Mouse (Mus musculus) C2C12 (cell line): ENCODE results near the gene Gvin1. TPM values are rescaled to one million over a fixed set of nuclear protein-coding genes. Genes with fewer than 3 reads are reported as not detected.
"Not testable (repeated sequence)": the region's sequence is repeated elsewhere in the genome, so short reads cannot be mapped to it uniquely, and the experiment has no call there.

Experiments
- H3K27me3 ChIP-seq: one replicate; pipeline ENCODE4 v1.6.1; 2011; ENCODE audit not compliant: control insufficient read depth, insufficient read depth, insufficient read length
- H3K36me3 ChIP-seq: one replicate; pipeline ENCODE4 v1.6.1; 2011; ENCODE audit not compliant: control insufficient read depth, insufficient read depth
- H3K4me3 ChIP-seq: one replicate; pipeline ENCODE4 v1.5.1; 2011; ENCODE audit warnings: mild to moderate bottlenecking, control low read depth; ENCODE audit not compliant: poor library complexity, insufficient read depth, severe bottlenecking
- H3K79me2 ChIP-seq: one replicate; pipeline ENCODE4 v1.6.1; 2011; ENCODE audit not compliant: control insufficient read depth, insufficient read depth
- H3K79me3 ChIP-seq: one replicate; pipeline ENCODE4 v1.6.1; 2011; ENCODE audit warnings: low read depth, control low read depth
- H3ac ChIP-seq: one replicate; pipeline ENCODE3; 2011; ENCODE audit warnings: low read depth; ENCODE audit not compliant: control insufficient read depth, insufficient read length
- CEBPB ChIP-seq: IDR thresholded peaks from one replicate; pipeline ENCODE4 v1.6.1; 2011; ENCODE audit warnings: low read depth, mild to moderate bottlenecking, control low read depth, moderate library complexity
- CTCF ChIP-seq: IDR thresholded peaks from one replicate; pipeline ENCODE4 v1.5.1; 2011; ENCODE audit not compliant: control insufficient read depth, insufficient read depth, insufficient read length
- FOSL1 ChIP-seq: IDR thresholded peaks from one replicate; pipeline ENCODE4 v1.8.0; 2011; ENCODE audit warnings: mild to moderate bottlenecking, low read length; ENCODE audit not compliant: poor library complexity, insufficient read depth, severe bottlenecking
- MAX ChIP-seq: IDR thresholded peaks from one replicate; pipeline ENCODE4 v1.6.1; 2011; ENCODE audit warnings: mild to moderate bottlenecking, control low read depth
- MYOD1 ChIP-seq: IDR thresholded peaks from one replicate; pipeline ENCODE4 v1.6.1; 2011; ENCODE audit warnings: low read depth; ENCODE audit not compliant: control insufficient read depth, insufficient read length
- MYOG ChIP-seq: IDR thresholded peaks from one replicate; pipeline ENCODE4 v1.6.1; 2011; ENCODE audit not compliant: control insufficient read depth, insufficient read length; ENCODE audit errors: extremely low read depth
- USF1 ChIP-seq: IDR thresholded peaks from one replicate; pipeline ENCODE4 v1.6.1; 2011; ENCODE audit warnings: low read depth, mild to moderate bottlenecking, control low read depth, moderate library complexity
- polyA plus RNA-seq: library from polyadenylated mRNA; unstranded; fragments of >200 nt; fragmentation: generic; extraction: Trizol; gene quantifications from one replicate; pipeline ENCODE4 v1.2.1, GENCODE M21; 2012; ENCODE audit warnings: missing spikeins

Gvin1 gene
- polyA plus RNA-seq, 1 experiment: not detected

GRCm38 (mm10) chr7:106237192-106237465 lies 22.0 kb upstream of the Gvin1 start:
- Histone ChIP-seq H3K36me3 (no peaks in the 10 kb centered on the region), H3ac (no peak overlapping the region), H3K79me3 (no peaks in the 10 kb centered on the region), H3K79me2 (no peaks in the 10 kb centered on the region), H3K27me3 (no peaks in the 10 kb centered on the region), H3K4me3 (no peak overlapping the region)
- TF ChIP-seq CTCF (no peak), MYOD1 (no peak), CEBPB (no peak), MYOG (no peak), USF1 (no peak), MAX (no peak), FOSL1 (no peak)

GRCm38 (mm10) chr7:106236327-106237191 lies 21.4 kb upstream of the Gvin1 start:
- no peak overlapping the region for H3ac ChIP-seq
- H3K79me3 ChIP-seq: no peaks in the 10 kb centered on the region
- H3K4me3 ChIP-seq: no peak overlapping the region
- H3K79me2 ChIP-seq: no peaks in the 10 kb centered on the region
- H3K36me3 ChIP-seq: no peaks in the 10 kb centered on the region
- TF ChIP-seq MYOG (no peak), CTCF (no peak), FOSL1 (no peak), USF1 (no peak), MAX (no peak), MYOD1 (no peak), CEBPB (no peak)
- no peaks in the 10 kb centered on the region for H3K27me3 ChIP-seq

- Histone ChIP-seq H3K79me2 (no peaks in the 10 kb centered on the region), H3ac (no peak overlapping the region), H3K4me3 (no peak overlapping the region), H3K27me3 (no peaks in the 10 kb centered on the region), H3K79me3 (no peaks in the 10 kb centered on the region), H3K36me3 (no peaks in the 10 kb centered on the region)
- TF ChIP-seq FOSL1 (no peak), CEBPB (no peak), MYOG (no peak), USF1 (no peak), CTCF (no peak)
Observed at GRCm38 (mm10) chr7:106235596-106235995, 20.5 kb upstream of the Gvin1 start.

- not testable (repeated sequence) for H3K79me2 ChIP-seq, H3K36me3 ChIP-seq, H3ac ChIP-seq, H3K79me3 ChIP-seq, H3K27me3 ChIP-seq, H3K4me3 ChIP-seq
Observed at GRCm38 (mm10) chr7:106215910-106216309, 784 bp upstream of the Gvin1 start.

GRCm38 (mm10) chr7:106213770-106214169 lies 1.4 kb downstream of the Gvin1 start:
- H3K79me3 ChIP-seq, H3K4me3 ChIP-seq, H3K36me3 ChIP-seq, H3K79me2 ChIP-seq, H3ac ChIP-seq, H3K27me3 ChIP-seq: not testable (repeated sequence)

- not testable (repeated sequence) for H3ac ChIP-seq, H3K4me3 ChIP-seq, H3K79me3 ChIP-seq, H3K27me3 ChIP-seq, H3K79me2 ChIP-seq, H3K36me3 ChIP-seq
Observed at GRCm38 (mm10) chr7:106206630-106207029, 8.5 kb downstream of the Gvin1 start.

GRCm38 (mm10) chr7:106177065-106177464 lies 38.1 kb downstream of the Gvin1 start:
- not testable (repeated sequence) for H3K4me3 ChIP-seq, H3K36me3 ChIP-seq, H3K79me2 ChIP-seq, H3ac ChIP-seq, H3K79me3 ChIP-seq, H3K27me3 ChIP-seq

GRCm38 (mm10) chr7:106145013-106145754 lies 69.9 kb downstream of the Gvin1 start:
- H3K4me3 ChIP-seq, H3ac ChIP-seq, H3K36me3 ChIP-seq, H3K27me3 ChIP-seq, H3K79me3 ChIP-seq, H3K79me2 ChIP-seq: not testable (repeated sequence)

- H3K4me3 ChIP-seq, H3K79me2 ChIP-seq, H3K27me3 ChIP-seq, H3K79me3 ChIP-seq, H3K36me3 ChIP-seq, H3ac ChIP-seq: not testable (repeated sequence)
Observed at GRCm38 (mm10) chr7:106141128-106141895, 73.8 kb downstream of the Gvin1 start.
